Mouse (Mus musculus) neural tube, embryonic 14.5 days (tissue): ENCODE results near the gene Katnb1. TPM values are rescaled to one million over a fixed set of nuclear protein-coding genes. Genes with fewer than 3 reads are reported as not detected.

ENCODE experiments used
- ATAC-seq: fragments of 200-750 bp; cut with Nextera tagmentation; 2 replicates; pipeline ENCODE4 v1.8.0; 2017; ENCODE audit warnings: low read depth, mild to moderate bottlenecking, moderate TSS enrichment, moderate library complexity
- H3K27ac ChIP-seq: fragments of 300-500 bp; sonication (generic); 2 replicates; pipeline ENCODE4 v1.5.1; 2014; ENCODE audit warnings: low read depth, mild to moderate bottlenecking, control low read depth, low read length, moderate library complexity, mixed read lengths
- H3K27me3 ChIP-seq: fragments of 300-500 bp; sonication (generic); 2 replicates; pipeline ENCODE4 v1.6.1; 2014; ENCODE audit warnings: low read length; ENCODE audit not compliant: control insufficient read depth, insufficient read depth
- H3K36me3 ChIP-seq: fragments of 300-500 bp; sonication (generic); 2 replicates; pipeline ENCODE4 v1.6.1; 2014; ENCODE audit warnings: low read length, mixed read lengths; ENCODE audit not compliant: control insufficient read depth, insufficient read depth
- H3K4me1 ChIP-seq: fragments of 300-500 bp; sonication (generic); 2 replicates; pipeline ENCODE4 v1.6.1; 2014; ENCODE audit warnings: low read length; ENCODE audit not compliant: control insufficient read depth, insufficient read depth
- H3K4me2 ChIP-seq: fragments of 300-500 bp; sonication (generic); 2 replicates; pipeline ENCODE4 v1.6.1; 2014; ENCODE audit warnings: mild to moderate bottlenecking, low read depth, low read length, control low read depth
- H3K4me3 ChIP-seq: fragments of 300-500 bp; sonication (generic); 2 replicates; pipeline ENCODE4 v1.5.1; 2014; ENCODE audit warnings: low read depth, low read length, control low read depth, mixed read lengths
- H3K9ac ChIP-seq: fragments of 300-500 bp; sonication (generic); replicated peaks from 2 replicates; pipeline ENCODE4 v1.6.1; 2014; ENCODE audit warnings: low read depth, mild to moderate bottlenecking, control low read depth, low read length, mixed read lengths
- H3K9me3 ChIP-seq: fragments of 300-500 bp; sonication (generic); 2 replicates; pipeline ENCODE4 v1.6.1; 2016; ENCODE audit warnings: low read length; ENCODE audit not compliant: control insufficient read depth
- WGBS: fragments of 180-500 bp; shearing (Covaris S2); extraction: QIAGEN DNeasy Blood & Tissue Kit; methylation state at CpG from one replicate; pipeline ENCODE4 v1.1.7; 2014; 5-methylcytosine and 5-hydroxymethylcytosine counted together
- polyA plus RNA-seq: library from polyadenylated mRNA; unstranded; fragments of >200 nt; fragmentation: Nextera tagmentation; extraction: Ambion mirVana; gene quantifications from 2 replicates; pipeline ENCODE4 v1.2.1, GENCODE M21; 2014

Katnb1 gene
- polyA plus RNA-seq, 1 experiment from 2014 or later: 44.3 TPM

GRCm38 (mm10) chr8:95150608-95151007, 69.6 kb downstream of the Katnb1 start:
- ATAC-seq: no peak
- H3K9ac ChIP-seq: no peak overlapping the region
- no peaks in the 10 kb centered on the region for H3K4me1 ChIP-seq
- no peak overlapping the region for H3K4me3 ChIP-seq
- H3K9me3 ChIP-seq: no peaks in the 10 kb centered on the region
- no peak overlapping the region for H3K4me2 ChIP-seq
- no peaks in the 10 kb centered on the region for H3K36me3 ChIP-seq
- H3K27me3 ChIP-seq: no peaks in the 10 kb centered on the region
- H3K27ac ChIP-seq: no peak overlapping the region
- WGBS: 85% methylated on average over 3 of the region's 3 CpGs

Other genes with a start within 250 kb of the Katnb1 start
- gene Coq9, start 242.9 kb upstream of the Katnb1 start, polyA plus RNA-seq: 62.3 and 67.1 TPM in 2 replicates
- gene Ciapin1, start 242.8 kb upstream of the Katnb1 start, polyA plus RNA-seq: 149 and 174 TPM in 2 replicates
- 118 TPM in 2 replicates for gene Polr2c, start 223.7 kb upstream of the Katnb1 start, polyA plus RNA-seq
- gene Dok4, start 204.9 kb upstream of the Katnb1 start, polyA plus RNA-seq: 66.6 and 103 TPM in 2 replicates
- 2.9 and 7.9 TPM in 2 replicates for gene Ccdc102a, start 163.1 kb upstream of the Katnb1 start, polyA plus RNA-seq
- 0.11 and 0.21 TPM in 2 replicates for gene Adgrg5, start 157.5 kb upstream of the Katnb1 start, polyA plus RNA-seq
- gene Adgrg1, start 106.4 kb upstream of the Katnb1 start, polyA plus RNA-seq: 93.5 and 116 TPM in 2 replicates
- 1.1 and 2.0 TPM in 2 replicates for gene Adgrg3, start 63.5 kb upstream of the Katnb1 start, polyA plus RNA-seq
- 0.61 and 0.88 TPM in 2 replicates for gene Drc7, start 26.1 kb upstream of the Katnb1 start, polyA plus RNA-seq
- gene Kifc3, start 121.6 kb downstream of the Katnb1 start, polyA plus RNA-seq: 15.9 and 20.0 TPM in 2 replicates
- gene Cngb1, start 225.4 kb downstream of the Katnb1 start, polyA plus RNA-seq: 0.13 and 0.82 TPM in 2 replicates
- gene Tepp, start 229.4 kb downstream of the Katnb1 start, polyA plus RNA-seq: 1.4 and 1.6 TPM in 2 replicates